Mouse (Mus musculus) large intestine, adult 2 months (tissue): ENCODE results near the gene Pax5. TPM values are rescaled to one million over a fixed set of nuclear protein-coding genes. Genes with fewer than 3 reads are reported as not detected.

ENCODE experiments used
- DNase-seq: peaks from one replicate; pipeline ENCODE4 v3.0.0-alpha.2; 2012; ENCODE audit warnings: low read depth, low spot score
- WGBS: fragments of 180-500 bp; shearing (Covaris S2); methylation state at CpG from one replicate; pipeline ENCODE4 v1.1.7; 2018; 5-methylcytosine and 5-hydroxymethylcytosine counted together
- polyA plus RNA-seq: library from polyadenylated mRNA; depleted of rRNA; stranded (reverse); fragments of >200 nt; gene quantifications from 2 replicates; pipeline ENCODE4 v1.2.3, GENCODE M21; 2012; rRNA removed

Gene Pax5
- polyA plus RNA-seq, 1 experiment: 5.4 TPM

DNA sequence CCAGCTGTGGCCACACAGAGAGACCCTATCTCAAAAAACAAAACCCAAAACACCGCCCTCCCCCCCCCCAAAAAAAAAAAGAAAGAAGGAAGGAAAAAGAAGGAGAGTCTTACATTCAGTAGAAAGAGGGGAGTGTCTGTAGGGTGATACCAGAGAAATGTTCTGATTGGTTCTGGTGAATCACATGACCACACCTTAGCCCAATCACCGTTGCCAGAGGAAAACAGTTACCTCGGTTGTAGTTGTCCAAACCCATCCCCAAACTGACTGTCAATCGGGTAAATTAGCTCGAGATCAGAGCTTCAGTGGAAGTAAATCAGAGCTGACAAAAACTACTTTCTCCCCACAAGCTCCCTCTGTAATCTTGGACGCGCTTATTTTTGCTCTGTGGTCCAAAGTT lies 205.3 kb downstream of the Pax5 start:
- 61% methylated on average over 7 of the region's 7 CpGs for WGBS
- no peak for DNase-seq

DNA sequence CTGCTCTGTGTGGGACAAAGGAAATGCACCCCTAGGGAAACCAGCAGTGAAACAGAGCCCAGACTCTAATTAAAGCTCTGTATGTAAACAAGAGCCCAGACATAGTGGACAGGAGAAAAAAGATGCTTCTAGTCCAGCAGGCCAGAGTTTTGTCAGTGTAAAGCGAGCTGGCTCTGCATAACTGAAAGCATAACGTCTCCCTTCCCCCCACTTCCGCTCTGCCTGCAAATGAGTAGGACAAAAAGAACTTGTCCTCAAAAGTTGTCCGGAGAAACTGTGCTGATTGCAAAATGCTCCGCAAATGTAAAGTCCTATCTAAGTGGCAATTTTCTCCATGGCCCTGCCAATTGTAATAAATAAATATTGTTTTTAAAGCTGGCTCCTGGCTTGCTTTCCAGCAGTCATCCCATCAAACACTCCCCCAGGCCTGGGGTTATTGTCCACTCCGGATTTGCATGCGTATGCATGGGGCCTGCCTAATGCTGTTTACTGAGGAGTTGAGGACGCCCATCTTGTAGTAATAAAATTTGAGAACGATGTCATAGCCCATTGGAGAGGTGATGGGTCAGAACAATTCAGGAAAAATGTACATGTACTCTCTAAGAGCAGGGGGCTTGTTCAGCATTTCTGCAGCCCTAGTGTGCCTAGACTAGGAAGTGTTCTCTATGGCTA lies 208.0 kb downstream of the Pax5 start:
- 39% methylated on average over 9 of the region's 9 CpGs for WGBS

DNA sequence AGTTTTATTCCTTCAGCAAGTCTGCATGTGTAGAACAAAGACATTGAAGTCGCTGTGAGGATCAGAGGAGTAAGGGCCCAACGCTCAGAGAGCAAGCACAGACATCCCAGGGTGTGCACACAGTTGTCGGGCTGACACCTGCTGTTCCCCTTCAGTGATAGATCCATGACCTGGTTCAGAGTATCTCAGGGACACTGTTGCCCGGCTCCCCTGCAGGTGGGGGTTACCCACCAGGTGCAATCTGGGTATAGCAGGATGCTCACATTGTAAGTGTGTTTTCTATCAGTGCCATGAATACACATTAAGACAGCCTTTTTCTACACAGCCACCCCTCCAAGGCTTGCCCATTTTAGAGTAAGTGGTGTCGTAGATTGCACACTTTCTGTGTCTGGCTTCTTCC lies 212.1 kb downstream of the Pax5 start:
- WGBS: 74% methylated on average over 5 of the region's 5 CpGs
- no peak for DNase-seq

More for the DNA sequence above, 208.0 kb downstream of the Pax5 start:
- no peak for DNase-seq

DNA sequence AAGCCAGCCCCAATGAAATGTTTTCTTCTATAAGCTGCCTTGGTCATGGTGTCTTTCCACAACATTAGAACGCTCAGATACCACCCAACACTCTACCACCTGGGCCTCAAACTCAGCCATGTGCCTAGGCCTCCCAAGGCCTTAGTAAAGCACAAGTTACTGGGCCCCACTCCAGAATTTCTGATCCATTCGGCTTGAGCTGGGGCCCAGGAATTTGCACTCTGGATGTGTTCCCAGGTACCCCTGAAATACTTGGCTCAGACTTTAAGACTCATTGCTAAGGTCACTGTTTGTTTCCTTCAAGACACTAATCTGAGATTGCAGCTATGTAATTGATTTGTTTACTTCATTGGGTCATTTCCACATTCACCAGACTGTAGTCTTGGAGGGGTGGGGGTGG lies 214.5 kb downstream of the Pax5 start:
- 68% methylated on average over 2 of the region's 2 CpGs for WGBS
- no peak for DNase-seq

DNA sequence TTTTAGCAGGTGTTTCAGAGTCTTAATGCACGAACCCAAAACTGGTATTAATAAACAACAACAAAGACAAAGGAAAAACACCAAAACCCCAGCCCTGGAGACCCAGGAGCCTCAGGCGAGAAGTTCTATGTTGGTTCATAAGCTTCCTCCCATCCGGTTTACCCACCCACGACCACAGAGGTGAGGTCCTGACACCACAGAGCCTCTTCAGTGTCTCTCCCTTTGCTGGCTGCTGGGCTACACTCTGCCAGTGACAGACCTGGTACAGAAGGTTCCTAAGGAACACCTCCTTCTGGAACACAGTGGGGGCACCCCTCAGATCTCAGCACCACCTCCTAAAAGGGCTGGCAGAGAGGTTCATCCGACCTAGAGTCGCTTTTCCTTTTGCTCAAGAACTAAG lies 216.5 kb downstream of the Pax5 start:
- DNase-seq: no peak
- WGBS: 62% methylated on average over 6 of the region's 6 CpGs

DNA sequence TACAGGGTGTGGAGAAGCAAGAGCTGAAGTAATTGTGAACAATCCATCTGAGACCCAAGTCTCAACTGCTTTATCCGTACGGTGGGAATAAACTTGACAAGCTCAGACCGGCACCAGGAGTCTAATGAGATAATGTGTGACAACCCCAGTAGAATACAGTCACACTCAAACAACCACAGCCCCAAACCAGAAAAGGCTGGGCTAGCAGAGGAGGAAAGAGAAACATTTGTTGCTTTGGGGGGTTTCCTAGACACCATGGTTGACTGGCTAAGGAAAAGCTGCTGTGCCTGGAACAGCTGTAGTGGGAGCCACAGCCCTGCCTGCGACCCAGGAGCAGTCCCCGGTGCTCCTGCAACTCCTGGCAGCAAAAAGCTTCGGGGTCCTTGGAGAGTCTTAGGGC lies 219.4 kb downstream of the Pax5 start:
- DNase-seq: no peak
- WGBS: 53% methylated on average over 6 of the region's 6 CpGs

DNA sequence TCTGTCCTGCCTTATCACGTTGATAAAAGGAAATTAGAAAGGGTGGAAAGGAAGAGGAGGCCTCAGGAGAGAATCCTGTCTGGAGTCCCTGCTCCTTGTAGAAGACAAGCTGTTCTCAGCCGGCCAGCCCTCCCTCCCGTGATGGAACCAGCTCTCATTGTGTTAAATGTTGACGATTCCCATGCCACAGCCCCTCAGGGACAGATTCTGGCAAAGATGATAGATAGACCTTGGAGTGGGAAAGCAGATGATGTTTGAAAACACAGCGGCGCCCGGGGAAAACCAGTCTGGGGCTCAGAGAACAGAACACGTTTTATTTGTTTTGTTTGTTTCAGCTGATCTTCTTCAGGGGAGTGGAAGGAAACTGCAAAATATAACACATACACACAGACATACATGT lies 221.6 kb downstream of the Pax5 start:
- 42% methylated on average over 8 of the region's 8 CpGs for WGBS
- no peak for DNase-seq

DNA sequence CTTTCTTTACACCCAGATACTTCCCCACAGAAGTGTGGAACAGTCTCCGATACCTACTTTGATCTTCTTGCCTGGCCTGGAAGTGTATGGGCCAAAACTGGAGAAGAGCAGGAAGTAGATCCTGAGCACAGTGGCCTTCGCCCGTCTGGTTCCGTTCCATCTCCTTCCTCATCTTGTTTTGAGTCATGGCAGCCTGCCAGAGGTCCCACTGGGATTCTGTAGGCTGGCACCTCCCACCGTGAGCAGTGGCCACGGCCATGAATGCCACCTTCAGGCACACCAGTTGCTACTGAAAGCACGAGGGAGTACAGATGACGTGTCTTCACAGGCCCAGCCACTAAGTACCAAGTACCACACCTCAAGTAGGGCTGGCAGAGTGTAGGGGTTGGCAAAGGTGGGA lies 222.1 kb downstream of the Pax5 start:
- 50% methylated on average over 8 of the region's 8 CpGs for WGBS
- DNase-seq: no peak

DNA sequence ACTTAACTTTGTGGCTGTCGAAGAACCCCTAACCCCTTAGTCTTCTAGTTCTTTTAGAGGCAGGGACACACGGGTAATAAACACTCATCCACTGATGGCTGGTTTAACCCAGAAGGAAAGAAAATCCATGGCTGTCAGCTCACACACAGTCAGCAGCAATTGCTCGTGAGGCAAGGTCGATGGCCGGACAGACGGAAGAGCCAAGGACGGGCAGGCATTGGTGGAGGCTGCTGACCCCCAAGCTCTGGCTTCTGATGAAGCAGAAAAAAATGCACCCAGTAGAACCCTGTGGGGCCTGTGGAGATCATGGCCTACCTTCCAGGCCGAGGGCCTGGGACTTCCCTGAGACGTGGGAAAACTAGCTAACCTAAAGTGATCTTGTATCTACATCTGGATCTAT lies 227.4 kb downstream of the Pax5 start:
- 83% methylated on average over 9 of the region's 9 CpGs for WGBS
- no peak for DNase-seq

DNA sequence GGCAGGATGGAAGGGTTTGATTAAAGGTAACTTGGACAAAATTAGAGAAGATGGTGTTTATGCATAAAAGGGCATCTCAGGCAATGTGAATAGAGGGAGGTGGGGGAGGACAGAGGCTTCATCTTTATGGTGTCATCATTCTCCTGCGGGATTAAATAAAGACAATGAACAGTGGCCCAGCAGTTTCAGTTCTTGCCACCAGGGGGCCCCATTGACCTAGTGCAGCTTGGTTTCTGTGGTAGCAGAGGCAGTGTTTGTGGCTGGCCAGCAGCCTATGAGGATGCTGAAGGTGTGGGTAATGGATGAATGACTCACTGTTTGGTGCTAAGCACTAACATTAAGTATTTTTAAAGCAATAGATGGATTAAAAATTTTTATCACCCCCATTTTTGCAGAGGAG lies 230.5 kb downstream of the Pax5 start:
- WGBS: 100% methylated on average over 1 of the region's 1 CpGs
- DNase-seq: no peak

Other genes with a start within 250 kb of the Pax5 start
- gene Zcchc7, start 45.4 kb upstream of the Pax5 start, polyA plus RNA-seq: 6.8 and 10.5 TPM in 2 replicates